Mouse (Mus musculus) spleen, postnatal 14 days (tissue): Measurements from ENCODE around the gene Zfp691.
A peak's percentile ranks its signal among the peaks of the same experiment; 100 is the strongest.

Experiments
- DNase-seq, 2 experiments: peaks; one replicate each; pipeline ENCODE4 v3.0.0; 2021 to 2022; ENCODE audit warnings: low spot score in 2 of 2

Gene Zfp691

DNA sequence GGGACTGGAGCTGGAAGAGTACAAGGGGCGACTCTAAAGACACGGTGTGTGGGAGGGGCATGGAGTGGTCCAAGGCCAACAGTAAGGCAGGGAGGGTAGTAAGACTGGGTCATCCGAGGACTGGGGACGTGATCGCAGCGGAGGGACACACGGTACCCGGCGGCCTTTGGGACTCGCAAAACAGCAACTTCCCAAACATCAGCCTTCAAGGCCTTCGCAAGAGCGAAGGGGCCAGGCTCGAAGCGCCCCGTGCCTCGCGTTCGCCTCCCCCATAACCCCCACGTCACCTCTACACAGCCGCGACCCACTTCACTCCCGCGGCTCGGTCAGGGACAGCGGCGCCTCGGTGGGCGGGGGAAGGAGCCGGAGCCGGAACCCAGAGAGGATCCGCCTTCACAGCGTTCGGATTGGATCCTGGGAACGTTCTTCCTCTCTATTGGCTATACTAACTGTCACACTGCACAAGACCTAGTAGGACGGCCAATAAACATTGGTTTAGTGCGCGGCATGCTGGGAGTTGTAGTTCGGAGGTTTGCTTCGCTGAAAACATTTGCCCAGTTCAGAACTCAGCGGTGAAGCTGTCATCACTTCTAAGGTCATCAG lies at the start of gene Zfp691:
Gene Zfp691 (minus strand): TSS at position 345 of the 603 bp plus-strand sequence.
- peak; percentile 85 to 89 for DNase-seq

DNA sequence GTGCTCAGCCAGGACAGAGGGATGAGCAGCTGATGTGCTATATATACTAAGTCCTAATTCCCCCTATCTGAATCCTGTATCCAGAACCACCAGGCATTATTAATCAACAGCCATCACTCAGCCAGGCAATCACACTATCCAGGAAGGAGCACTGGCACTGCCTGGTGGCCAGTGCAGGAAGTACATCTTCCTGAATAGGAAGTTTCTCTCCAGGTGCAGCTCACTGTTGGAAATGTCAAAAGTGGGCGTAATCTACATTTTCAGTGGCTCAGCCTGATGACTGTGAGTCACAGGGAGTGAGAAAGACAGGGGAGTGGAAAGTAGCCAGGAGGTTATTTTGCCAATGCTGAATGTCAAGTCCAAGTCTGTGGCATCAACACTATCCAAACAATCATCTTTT lies 49.7 kb upstream of the Zfp691 start:
- peak in 1 of 2 experiments; percentile 10 for DNase-seq

DNA sequence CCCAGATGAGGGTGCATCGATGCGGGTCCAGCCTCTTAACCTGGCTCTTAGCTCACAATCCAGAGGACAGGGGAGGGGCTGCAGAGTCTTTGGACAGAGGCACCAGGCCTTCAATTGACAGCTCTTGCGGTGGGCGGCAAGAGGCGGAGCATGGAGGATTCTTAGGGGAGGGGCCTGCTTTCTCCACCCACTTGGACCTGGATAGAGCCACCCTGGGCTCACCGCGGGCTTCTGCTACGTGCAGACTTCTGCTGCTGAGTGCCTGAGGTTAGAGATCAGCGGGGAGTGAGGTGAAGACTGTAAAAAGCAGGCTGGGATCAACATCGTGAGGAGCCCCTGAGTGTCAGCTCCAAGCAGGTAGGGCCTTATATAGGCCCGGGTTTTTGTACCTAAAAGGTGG lies 44.2 kb upstream of the Zfp691 start, which contains the start of gene Tmem269:
Gene Tmem269 (minus strand): TSS at position 49 of the 400 bp plus-strand sequence.
- DNase-seq, result no peak

DNA sequence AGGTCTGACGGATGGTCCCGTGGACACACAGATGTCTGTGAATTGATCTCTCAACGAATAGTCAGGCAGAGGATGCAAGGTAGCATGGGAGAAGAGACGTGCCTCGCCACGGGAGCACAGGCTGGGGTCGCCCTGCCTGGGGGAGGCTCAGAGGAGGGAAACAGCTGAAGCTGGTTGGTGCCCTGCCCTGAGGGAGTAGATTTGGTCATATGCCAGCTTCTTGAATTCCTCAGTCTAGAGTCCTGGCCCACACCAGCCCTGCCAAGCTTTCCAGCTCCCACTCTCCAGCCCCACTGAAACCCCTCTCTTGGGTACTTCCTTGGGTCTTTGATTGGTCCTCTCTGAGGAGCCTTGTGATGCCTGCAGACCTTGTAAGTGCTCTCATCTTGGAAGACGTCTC lies 42.7 kb upstream of the Zfp691 start:
- DNase-seq, result no peak

DNA sequence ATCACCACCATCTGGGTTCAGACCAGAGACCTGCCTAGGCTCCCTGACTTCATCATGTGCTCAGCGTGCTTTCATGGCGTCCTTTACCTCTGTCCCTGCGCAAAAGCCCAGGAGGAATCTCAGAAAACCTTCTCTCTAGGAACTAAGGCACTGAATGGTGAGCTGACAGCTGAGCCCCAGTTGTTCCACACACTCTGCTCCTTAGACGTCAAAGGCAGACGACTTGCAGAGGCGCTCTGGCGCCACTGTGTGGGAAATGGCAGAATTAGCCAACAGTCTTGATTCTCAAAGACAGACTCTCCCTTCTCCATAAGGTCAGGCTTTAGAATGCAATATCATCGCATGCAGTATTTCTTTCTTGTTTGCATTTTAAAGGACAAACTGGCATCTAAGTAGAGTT lies 30.7 kb upstream of the Zfp691 start:
- peak; percentile 48 to 65 for DNase-seq

DNA sequence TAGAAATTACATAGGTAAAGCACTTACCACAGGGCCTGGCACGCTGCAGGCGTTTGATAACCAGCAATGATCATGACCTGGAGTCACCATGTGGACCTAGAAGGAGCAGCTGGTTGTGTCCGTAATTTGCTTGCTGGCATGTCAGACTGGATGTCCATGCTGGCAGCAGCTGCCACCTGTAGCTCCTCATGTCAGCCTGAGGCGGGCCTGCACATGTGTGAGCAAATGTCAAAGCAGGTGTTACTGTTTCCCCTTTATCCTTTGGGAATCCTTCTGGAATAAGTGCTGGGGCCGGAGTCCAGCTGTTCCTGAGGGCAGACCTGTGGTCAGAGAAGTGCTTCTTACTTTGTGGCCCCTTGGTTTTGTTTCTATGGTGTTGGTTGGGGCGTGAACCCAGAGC lies 24.1 kb upstream of the Zfp691 start:
- DNase-seq, result no peak

DNA sequence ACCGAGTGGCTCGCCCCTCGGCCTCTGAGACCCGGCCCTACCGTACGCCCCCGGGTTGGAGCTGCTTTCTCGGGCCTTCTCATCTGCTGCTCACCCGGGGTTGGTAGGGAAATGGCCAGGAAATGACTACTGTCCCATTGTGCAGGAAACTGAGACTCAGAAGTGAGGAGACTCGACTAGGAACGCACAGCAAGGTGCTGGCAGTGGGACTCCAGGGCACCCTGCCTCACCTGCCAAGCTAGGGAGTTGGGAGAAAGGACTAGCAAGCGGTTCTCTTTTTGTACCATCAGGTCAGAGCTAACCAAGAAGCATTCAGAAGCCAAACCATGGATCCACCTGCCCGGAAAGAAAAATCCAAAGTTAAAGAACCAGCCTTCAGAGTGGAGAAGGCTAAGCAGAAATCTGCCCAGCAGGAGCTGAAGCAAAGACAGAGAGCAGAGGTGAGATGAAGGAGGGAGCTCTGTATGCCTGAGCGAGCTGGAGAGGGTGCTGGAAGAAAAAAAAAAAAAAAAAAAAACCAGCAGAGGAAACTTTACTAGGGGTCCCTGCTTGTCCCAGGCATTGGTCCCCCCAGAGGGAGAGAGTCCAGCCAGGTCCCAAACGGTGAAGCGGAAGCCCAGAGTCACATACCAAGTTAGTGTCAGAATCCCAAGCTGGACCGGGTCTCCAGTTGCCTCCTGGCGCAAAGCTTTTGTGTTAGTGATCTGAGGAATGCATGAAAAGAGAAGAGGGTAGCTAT lies 21.8 kb upstream of the Zfp691 start:
- no peak for DNase-seq

DNA sequence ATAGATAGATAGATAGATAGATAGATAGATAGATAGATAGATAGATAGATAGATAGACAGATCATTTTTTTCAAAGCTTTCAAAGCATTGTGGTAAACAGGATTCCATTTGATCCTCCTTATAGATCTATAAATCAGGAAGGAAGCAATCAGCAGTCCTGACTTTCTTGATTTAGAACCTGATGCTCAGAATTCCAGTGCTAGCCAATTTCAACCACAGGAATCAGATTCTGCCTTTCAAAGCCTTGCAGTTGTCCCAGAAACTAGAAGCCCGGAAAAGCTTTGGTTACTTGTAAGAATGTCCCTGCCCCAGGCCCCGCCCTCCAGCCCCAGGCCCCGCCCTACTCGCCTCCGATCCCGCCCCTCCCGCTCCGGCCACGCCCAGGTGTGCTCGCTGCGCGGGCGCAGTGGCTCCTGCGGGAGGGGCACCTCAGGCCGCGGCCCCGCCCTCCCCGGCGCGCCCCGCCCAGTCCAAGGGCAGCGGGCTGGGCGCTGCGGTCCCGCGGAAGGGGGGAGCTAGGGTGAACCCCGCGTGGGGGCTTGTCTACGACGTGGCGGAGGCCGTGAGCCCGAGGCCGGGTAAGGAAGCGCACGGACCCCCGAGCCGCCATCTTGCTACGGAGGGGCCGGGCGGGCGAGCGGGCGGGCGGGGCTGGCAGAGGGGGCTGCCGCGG lies 21.1 kb upstream of the Zfp691 start, which contains the start of gene Svbp:
Gene Svbp (plus strand): TSS at position 398 of the 673 bp plus-strand sequence.
- DNase-seq, result peak; percentile 87 to 90

DNA sequence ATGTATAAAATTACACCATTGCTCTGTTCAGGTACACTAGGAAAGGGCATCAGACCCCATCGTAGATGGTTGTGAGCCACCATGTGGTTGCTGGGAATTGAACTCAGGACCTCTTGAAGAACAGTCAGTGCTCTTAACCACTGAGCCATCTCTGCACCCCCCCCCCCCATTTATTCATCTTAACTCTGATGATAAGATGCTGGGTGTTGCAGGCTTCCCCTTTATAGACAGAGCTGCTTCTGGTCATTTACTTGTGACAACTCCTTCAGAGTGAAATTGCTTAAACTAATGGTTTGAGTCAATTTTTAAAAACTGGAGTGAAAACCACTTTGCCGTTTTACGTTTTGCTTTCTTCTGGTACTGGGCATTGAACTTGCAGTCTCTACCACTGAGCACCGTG lies 18.8 kb upstream of the Zfp691 start:
- no peak for DNase-seq

DNA sequence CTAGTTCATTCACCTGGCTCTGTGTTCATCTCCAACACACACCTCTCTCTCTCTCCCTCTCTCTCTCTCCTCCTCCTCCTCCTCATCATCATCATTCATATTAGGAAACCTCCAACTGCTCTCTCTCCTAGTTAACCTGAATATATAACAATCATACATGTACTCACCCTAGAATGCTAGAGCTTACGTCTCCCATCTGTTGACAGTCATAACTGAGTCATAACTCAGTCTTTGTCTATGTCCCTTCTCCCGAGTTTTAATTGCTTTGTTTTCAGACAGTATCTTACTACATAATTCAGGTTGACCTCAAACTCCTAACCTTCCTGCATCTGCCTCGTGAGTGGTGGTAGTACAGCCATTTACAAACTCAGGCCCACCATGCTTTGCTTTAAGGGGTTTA lies 17.3 kb upstream of the Zfp691 start:
- DNase-seq, result no peak

DNA sequence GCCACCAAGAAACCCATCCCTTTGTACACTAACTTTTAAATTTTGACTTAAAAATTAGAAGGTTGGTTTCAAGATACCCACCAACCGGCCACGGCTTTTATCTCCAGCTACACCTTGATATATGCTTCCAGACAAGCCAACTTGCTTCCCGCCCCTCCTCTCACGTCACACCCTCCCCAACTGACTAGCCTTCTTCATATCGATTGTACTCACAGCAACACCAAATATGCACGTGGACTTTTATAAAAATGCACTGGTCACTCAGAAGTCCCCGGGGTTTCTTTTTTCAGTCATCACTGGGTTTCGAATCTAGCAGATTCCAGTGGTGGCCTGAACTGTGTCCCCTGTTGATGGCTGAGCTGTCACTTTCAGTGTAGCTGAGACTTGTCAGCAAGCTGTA lies 16.6 kb upstream of the Zfp691 start:
- DNase-seq, result peak in 1 of 2 experiments; percentile 39

DNA sequence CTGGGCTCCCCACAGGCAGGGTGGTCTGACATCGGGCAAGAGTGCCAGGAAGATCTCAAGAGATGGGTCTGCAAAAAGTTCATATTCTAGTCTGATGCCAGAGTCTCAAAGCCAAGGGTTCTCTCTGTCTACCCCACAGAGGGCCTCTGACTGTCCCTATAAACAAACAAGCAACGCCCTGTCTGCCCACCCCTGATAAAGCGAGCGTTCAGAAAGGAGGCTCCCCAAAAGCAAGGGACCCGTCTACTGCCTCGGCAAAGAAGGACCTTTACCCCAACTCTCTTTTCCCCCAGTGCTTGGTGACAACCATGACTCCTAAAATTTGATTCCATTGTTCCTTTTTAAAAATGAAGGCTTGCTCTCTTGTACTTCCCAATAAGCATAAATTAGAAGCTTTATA lies 15.9 kb upstream of the Zfp691 start, which contains the start of gene Ermap:
Gene Ermap (minus strand): TSS at position 148 of the 400 bp plus-strand sequence.
- peak; percentile 43 to 57 for DNase-seq

DNA sequence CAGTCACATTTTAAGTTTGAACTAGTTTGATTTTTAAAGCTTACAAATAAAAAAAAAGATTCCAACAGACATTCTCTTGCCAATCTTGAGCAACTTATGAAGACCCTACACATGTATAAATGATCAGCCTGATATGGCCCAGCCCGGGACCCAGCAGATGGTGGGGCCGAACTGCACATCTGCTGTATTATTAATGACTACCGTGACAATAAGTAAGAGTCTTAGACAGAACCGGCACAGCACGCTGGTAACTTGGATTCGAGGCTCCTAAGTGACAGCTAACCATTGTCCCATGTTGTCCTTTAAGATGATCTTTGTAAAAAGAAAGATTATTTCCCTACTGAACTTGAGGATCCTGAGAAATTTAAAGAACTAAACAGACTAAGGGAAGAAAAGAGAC lies 15.4 kb upstream of the Zfp691 start:
- DNase-seq, result no peak

DNA sequence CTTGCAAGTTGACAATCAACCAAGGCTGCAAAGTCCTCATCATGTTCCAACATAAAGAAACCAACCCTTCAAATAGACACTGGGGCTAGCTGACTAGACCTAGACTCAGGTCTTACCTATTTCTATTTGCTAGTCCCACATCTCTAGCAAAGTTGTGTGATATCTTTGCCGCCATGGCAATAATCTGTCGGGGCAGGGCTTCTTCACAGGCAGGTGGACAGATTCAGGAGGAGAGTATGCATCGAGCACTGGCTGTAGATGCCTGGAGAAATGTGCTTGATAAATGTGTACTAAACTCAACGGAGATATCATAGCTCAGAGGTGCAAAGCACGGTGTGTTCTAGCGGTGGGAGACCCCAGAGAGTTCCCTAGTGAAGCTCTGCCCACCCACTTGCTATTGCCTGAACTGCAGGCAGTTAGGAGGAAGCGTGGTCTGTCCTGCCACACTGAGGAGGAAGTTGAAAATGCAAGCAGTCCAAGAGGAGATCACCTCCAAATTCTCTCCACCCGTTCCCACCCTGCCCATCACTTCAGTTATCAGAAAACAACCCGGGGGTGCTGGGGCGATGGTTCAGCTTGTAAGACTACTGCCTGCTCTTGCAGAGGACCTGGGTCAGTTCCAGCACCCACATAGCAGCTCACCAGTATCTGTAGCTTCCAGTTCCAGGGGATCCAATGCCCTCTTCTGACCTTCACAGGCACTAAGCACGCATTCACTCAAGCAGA lies 14.2 kb upstream of the Zfp691 start:
- peak; percentile 40 to 50 for DNase-seq

DNA sequence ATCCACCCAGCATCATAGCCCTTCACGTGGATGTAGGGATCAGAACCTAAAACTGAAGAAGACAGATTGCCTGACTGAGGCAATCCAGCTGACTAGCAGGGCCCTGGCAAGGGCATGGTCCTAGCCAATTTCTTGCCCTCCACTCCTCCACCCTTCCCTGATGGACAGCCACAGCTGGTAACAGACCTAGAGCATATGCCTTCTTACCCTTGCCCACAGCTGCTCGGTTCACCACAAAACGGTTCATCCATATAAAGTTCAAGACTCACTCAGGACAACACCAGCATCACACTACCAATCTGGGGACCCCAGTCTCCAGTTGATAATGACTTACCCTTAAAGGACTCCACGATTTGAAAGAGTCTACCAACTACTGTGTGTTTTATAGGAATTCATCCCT lies 11.8 kb upstream of the Zfp691 start:
- DNase-seq, result no peak

DNA sequence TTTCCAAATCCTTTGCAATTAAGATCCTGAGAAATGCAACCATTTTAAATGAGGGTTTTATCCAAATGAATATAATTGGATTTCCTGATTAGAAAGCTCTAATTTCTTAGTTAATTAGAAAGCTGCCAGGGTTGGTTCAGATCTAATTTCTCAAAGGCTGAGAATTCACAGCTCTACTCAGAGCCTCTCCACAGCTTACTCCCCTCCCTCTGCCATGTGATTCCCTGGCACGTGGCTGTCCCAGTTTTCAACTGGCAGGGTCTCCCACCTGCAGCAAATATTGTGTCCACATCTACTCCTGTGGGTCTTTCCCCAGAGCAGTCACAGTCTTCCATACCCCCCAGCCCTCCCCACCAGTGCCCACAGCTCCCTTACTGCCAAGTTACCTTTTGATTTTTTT lies 9.5 kb upstream of the Zfp691 start:
- DNase-seq, result no peak

DNA sequence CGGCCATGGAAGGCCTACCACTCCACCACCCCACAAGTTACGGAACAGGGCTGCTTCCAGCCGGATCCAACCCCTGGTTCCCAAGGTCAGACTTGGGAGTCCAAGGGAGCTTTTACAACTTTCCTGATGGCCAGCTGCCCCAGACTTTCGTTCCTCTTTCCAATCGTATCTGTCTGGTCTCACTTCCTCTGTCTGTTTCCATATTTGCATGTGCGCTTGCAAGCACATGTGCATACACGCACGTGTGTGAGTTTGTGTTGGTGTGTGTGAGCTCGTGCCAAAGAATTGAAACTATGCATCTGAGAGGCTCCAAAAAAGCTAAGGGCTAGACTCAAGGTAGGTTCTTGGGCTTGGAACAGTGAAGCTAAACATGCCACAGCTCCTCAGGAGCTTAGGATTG lies 7.5 kb upstream of the Zfp691 start:
- no peak for DNase-seq

DNA sequence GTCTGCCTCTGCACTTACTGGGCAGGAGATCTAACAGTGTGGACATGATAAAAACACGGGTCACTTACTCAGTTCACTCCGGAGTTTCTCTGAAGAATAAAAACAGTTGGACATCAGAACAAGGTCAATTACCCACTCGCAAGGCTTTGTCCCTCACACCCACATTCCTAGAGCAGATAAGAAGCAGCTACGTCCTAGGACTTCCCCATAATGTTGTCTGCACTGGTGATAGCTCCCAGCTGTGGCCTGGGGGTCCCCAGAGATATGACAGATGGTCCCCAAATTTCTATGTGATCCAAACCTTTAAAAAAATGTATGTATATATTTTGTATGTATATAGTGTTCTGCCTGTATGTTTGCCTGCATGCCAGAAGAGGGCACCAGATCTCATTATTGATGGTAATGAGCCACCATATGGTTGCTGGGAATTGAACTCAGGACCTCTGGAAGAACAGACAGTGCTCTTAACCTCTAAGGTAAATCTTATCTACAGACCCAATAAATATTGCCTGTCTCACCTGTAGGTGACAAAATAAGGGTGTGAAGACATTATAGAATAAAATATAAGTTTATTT lies 6.2 kb upstream of the Zfp691 start:
- DNase-seq, result no peak

DNA sequence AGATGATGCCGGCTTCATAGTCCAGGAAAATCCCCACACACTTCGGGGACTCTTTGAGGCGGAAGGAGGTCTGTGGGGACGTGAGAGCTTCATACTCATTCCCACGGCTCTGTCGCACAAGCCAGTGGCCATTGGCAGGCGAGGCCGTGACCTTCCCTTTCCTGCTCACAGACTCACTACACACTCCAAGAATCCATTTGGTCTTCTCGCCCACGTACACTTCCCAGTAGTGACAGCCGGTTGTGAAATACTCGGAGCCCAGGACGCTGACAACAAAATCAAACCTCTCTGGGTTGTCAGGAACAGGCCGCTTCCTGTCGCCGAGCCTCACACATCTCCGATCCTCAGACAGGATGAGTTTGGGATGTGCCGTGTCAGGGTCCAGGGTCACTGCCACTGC lies 4.3 kb upstream of the Zfp691 start:
- no peak for DNase-seq

DNA sequence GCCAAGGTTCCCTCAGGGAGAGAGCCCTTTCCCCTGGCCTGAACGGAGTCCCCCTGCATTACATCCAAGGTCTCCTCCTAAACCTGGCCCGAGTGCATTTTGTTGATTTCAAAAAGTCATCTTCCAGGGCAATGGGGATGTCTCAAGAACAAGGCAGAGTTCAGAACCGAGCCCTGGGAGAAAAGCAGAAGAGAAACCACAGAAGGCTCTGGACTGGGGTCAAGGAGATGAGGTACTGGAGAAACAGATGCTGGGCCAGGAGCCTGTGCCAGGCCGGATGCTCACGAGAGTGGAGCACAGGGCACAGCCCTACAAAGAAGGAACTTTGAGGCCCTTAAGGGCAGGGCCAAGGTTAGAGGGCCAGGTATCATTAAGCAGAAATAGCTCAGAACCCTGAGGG lies 3.7 kb upstream of the Zfp691 start:
- no peak for DNase-seq

DNA sequence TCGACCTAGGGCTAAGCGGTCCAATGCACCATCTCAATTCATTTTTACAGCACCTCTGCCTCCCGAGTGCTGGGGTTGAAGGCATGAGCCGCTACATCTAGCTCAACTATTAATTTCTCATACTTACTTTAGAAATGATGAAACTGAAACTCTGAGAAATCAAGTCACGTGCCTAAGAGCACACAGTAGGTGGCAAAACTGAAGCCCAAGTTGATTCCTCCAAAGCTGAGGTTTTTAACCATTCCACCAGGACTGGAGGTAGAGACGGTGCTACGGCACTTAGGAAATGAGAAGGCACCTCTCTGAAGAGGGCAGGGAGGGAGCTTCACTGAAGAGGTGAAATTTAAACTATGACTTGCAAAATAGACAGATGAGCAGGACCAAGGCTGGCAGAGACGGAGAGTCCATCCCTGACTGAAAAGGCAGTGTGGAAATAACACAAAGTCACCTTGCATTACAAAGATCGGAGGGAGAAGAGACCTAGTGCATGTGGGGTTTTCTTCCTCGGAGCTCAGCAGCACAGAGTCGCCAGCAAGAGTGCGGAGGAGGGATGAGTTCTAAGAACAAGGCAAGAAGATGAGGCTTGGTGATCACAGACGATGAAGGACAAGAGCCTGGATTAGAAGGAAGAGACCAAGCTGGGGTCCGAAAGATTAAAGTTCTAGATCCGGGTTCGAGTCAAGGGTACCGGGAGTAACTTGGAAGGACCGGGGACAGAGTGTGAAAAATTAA lies 910 bp downstream of the Zfp691 start:
- no peak for DNase-seq
